Mouse (Mus musculus) embryonic facial prominence, embryonic 11.5 days (tissue): ENCODE measurements around the gene Gm9837. TPM values are rescaled to one million over a fixed set of nuclear protein-coding genes. Genes with fewer than 3 reads are reported as not detected.

ENCODE experiments used
- ATAC-seq: fragments of 200-750 bp; cut with Nextera tagmentation; replicated peaks from 2 replicates; pipeline ENCODE4 v1.8.0; 2017; ENCODE audit warnings: low read depth; ENCODE audit not compliant: insufficient number of reproducible peaks, low FRiP score, low TSS enrichment
- DNase-seq: peaks from one replicate; pipeline ENCODE4 v3.0.0-alpha.2; 2015; ENCODE audit warnings: low spot score
- H3K27ac ChIP-seq: fragments of 300-500 bp; sonication (generic); replicated peaks from 2 replicates; pipeline ENCODE4 v1.5.1; 2014; ENCODE audit warnings: mild to moderate bottlenecking, low read depth, low read length, control low read depth
- H3K27me3 ChIP-seq: fragments of 300-500 bp; sonication (generic); 2 replicates; pipeline ENCODE4 v1.6.1; 2014; ENCODE audit warnings: mild to moderate bottlenecking, low read length, moderate library complexity, mixed read lengths; ENCODE audit not compliant: control insufficient read depth, insufficient read depth
- H3K36me3 ChIP-seq: fragments of 300-500 bp; sonication (generic); replicated peaks from 2 replicates; pipeline ENCODE4 v1.6.1; 2014; ENCODE audit warnings: low read depth, mild to moderate bottlenecking, low read length, moderate library complexity, mixed read lengths; ENCODE audit not compliant: control insufficient read depth, insufficient read depth
- H3K4me1 ChIP-seq: fragments of 300-500 bp; sonication (generic); 2 replicates; pipeline ENCODE4 v1.6.1; 2014; ENCODE audit warnings: low read length, mixed read lengths; ENCODE audit not compliant: control insufficient read depth, insufficient read depth
- H3K4me2 ChIP-seq: fragments of 300-500 bp; sonication (generic); 2 replicates; pipeline ENCODE4 v1.6.1; 2014; ENCODE audit warnings: low read depth, mild to moderate bottlenecking, control low read depth, low read length, moderate library complexity
- H3K4me3 ChIP-seq: fragments of 300-500 bp; sonication (generic); 2 replicates; pipeline ENCODE4 v1.5.1; 2014; ENCODE audit warnings: low read depth, low read length, control low read depth
- H3K9ac ChIP-seq: fragments of 300-500 bp; sonication (generic); replicated peaks from 2 replicates; pipeline ENCODE4 v1.6.1; 2014; ENCODE audit warnings: mild to moderate bottlenecking, control low read depth, low read length
- H3K9me3 ChIP-seq: fragments of 300-500 bp; sonication (generic); replicated peaks from 2 replicates; pipeline ENCODE4 v1.6.1; 2016; ENCODE audit warnings: mild to moderate bottlenecking, low read length, inconsistent platforms, mixed read lengths; ENCODE audit not compliant: control insufficient read depth
- WGBS: fragments of 180-500 bp; shearing (Covaris S2); extraction: QIAGEN DNeasy Blood & Tissue Kit; methylation state at CpG from one replicate; pipeline ENCODE4 v1.1.7; 2014; 5-methylcytosine and 5-hydroxymethylcytosine counted together
- polyA plus RNA-seq: library from polyadenylated mRNA; unstranded; fragments of >200 nt; fragmentation: Nextera tagmentation; extraction: Ambion mirVana; gene quantifications from 2 replicates; pipeline ENCODE4 v1.2.1, GENCODE M21; 2014

The Gm9837 gene
- polyA plus RNA-seq, 1 experiment from 2014 or later, result not detected

- Histone ChIP-seq H3K4me3 (peak overlapping the region; percentile 51), H3K4me2 (peak overlapping the region; percentile 84), H3K9ac (peak overlapping the region; percentile 67), H3K9me3 (no peaks in the 10 kb centered on the region), H3K27ac (no peak overlapping the region), H3K4me1 (no peaks in the 10 kb centered on the region), H3K36me3 (no peaks in the 10 kb centered on the region), H3K27me3 (peaks cover 16% of the 10 kb centered on the region)
- 5% methylated on average over 29 of the region's 29 CpGs for WGBS
- ATAC-seq, result peak; percentile 27; the same call in 1 of the 2 replicates
- peak; percentile 22 for DNase-seq
Observed at GRCm38 (mm10) chr11:53457372-53457954, 12.8 kb downstream of the Gm9837 start.

- ATAC-seq, result peak; percentile 77
- Histone ChIP-seq H3K9me3 (no peaks in the 10 kb centered on the region), H3K27me3 (peaks cover 9% of the 10 kb centered on the region), H3K27ac (no peak within 1 kb of the TSS), H3K4me2 (peak within 1 kb of the TSS; percentile 84), H3K9ac (peak within 1 kb of the TSS; percentile 67), H3K36me3 (no peaks in the 10 kb centered on the region), H3K4me3 (peak within 1 kb of the TSS; percentile 51), H3K4me1 (no peaks in the 10 kb centered on the region)
- WGBS, result 3% methylated on average over 42 of the region's 42 CpGs
- DNase-seq, result peak; percentile 77
Observed at GRCm38 (mm10) chr11:53456474-53457371, 13.6 kb downstream of the Gm9837 start, which contains the start of the genes Gm10447 and Shroom1. Gm10447 (minus strand) TSS chr11:53457110. Shroom1 (plus strand) TSS chr11:53457205.

GRCm38 (mm10) chr11:53453031-53453430 lies 17.2 kb downstream of the Gm9837 start:
- no peak overlapping the region for H3K4me2 ChIP-seq
- no peak for ATAC-seq
- H3K36me3 ChIP-seq, result no peaks in the 10 kb centered on the region
- no peak overlapping the region for H3K27ac ChIP-seq
- no peak overlapping the region for H3K4me3 ChIP-seq
- no peaks in the 10 kb centered on the region for H3K4me1 ChIP-seq
- H3K9me3 ChIP-seq, result no peaks in the 10 kb centered on the region
- WGBS, result 86% methylated on average over 5 of the region's 5 CpGs
- no peak for DNase-seq
- H3K27me3 ChIP-seq, result peaks cover 5% of the 10 kb centered on the region; the same call in 1 of the 2 replicates
- H3K9ac ChIP-seq, result no peak overlapping the region

- Histone ChIP-seq H3K4me2 (no peak overlapping the region), H3K4me3 (no peak overlapping the region), H3K36me3 (no peaks in the 10 kb centered on the region), H3K4me1 (no peaks in the 10 kb centered on the region), H3K9ac (no peak overlapping the region), H3K27ac (no peak overlapping the region), H3K27me3 (peaks cover 2% of the 10 kb centered on the region; the same call in 1 of the 2 replicates), H3K9me3 (no peaks in the 10 kb centered on the region)
- no peak for DNase-seq
- no peak for ATAC-seq
- WGBS, result 96% methylated on average over 9 of the region's 9 CpGs
Observed at GRCm38 (mm10) chr11:53452396-53452795, 17.9 kb downstream of the Gm9837 start.

GRCm38 (mm10) chr11:53451361-53451760 lies 18.9 kb downstream of the Gm9837 start:
- no peak overlapping the region for H3K4me3 ChIP-seq
- H3K27ac ChIP-seq, result no peak overlapping the region
- H3K27me3 ChIP-seq, result no peaks in the 10 kb centered on the region
- ATAC-seq (no peak), DNase-seq (no peak)
- H3K4me1 ChIP-seq, result no peaks in the 10 kb centered on the region
- 77% methylated on average over 2 of the region's 2 CpGs for WGBS
- no peaks in the 10 kb centered on the region for H3K36me3 ChIP-seq
- no peak overlapping the region for H3K4me2 ChIP-seq
- no peaks in the 10 kb centered on the region for H3K9me3 ChIP-seq
- no peak overlapping the region for H3K9ac ChIP-seq

GRCm38 (mm10) chr11:53450070-53450705 lies 20.1 kb downstream of the Gm9837 start:
- Histone ChIP-seq H3K4me1 (no peaks in the 10 kb centered on the region), H3K9ac (no peak overlapping the region), H3K36me3 (no peaks in the 10 kb centered on the region), H3K4me2 (no peak overlapping the region), H3K27ac (no peak overlapping the region), H3K27me3 (no peaks in the 10 kb centered on the region), H3K9me3 (no peaks in the 10 kb centered on the region), H3K4me3 (no peak overlapping the region)
- WGBS, result 64% methylated on average over 15 of the region's 15 CpGs
- DNase-seq (no peak), ATAC-seq (no peak)

- WGBS, result 82% methylated on average over 1 of the region's 1 CpGs
- H3K9ac ChIP-seq, result no peak overlapping the region
- no peaks in the 10 kb centered on the region for H3K9me3 ChIP-seq
- ATAC-seq (no peak), DNase-seq (no peak)
- no peak overlapping the region for H3K27ac ChIP-seq
- H3K4me2 ChIP-seq, result no peak overlapping the region
- no peaks in the 10 kb centered on the region for H3K4me1 ChIP-seq
- no peaks in the 10 kb centered on the region for H3K27me3 ChIP-seq
- no peaks in the 10 kb centered on the region for H3K36me3 ChIP-seq
- H3K4me3 ChIP-seq, result no peak overlapping the region
Observed at GRCm38 (mm10) chr11:53448529-53448928, 21.8 kb downstream of the Gm9837 start.
